Mouse (Mus musculus) heart, embryonic 10.5 days (tissue): ENCODE results near the gene Cenpi. TPM values are rescaled to one million over a fixed set of nuclear protein-coding genes. Genes with fewer than 3 reads are reported as not detected.

ENCODE experiments used
- DNase-seq: peaks from one replicate; pipeline ENCODE4 v3.0.0-alpha.2; 2017; ENCODE audit warnings: low spot score
- H3K27ac ChIP-seq: fragments of 300-500 bp; sonication (generic); 2 replicates; pipeline ENCODE4 v1.5.1; 2016; ENCODE audit warnings: mild to moderate bottlenecking
- H3K27me3 ChIP-seq: fragments of 300-500 bp; sonication (generic); 2 replicates; pipeline ENCODE4 v1.6.1; 2016; ENCODE audit warnings: mild to moderate bottlenecking; ENCODE audit not compliant: poor library complexity, insufficient read depth, severe bottlenecking
- H3K36me3 ChIP-seq: fragments of 300-500 bp; sonication (generic); 2 replicates; pipeline ENCODE4 v1.6.1; 2016; ENCODE audit warnings: mild to moderate bottlenecking, moderate library complexity
- H3K4me1 ChIP-seq: fragments of 300-500 bp; sonication (generic); 2 replicates; pipeline ENCODE4 v1.6.1; 2016; ENCODE audit warnings: mild to moderate bottlenecking
- H3K4me3 ChIP-seq: fragments of 300-500 bp; sonication (generic); 2 replicates; pipeline ENCODE4 v1.5.1; 2016; ENCODE audit warnings: mild to moderate bottlenecking, moderate library complexity
- H3K9me3 ChIP-seq: fragments of 300-500 bp; sonication (generic); 2 replicates; pipeline ENCODE4 v1.6.1; 2016; ENCODE audit warnings: mild to moderate bottlenecking, moderate library complexity
- WGBS: fragments of 180-500 bp; shearing (Covaris S2); methylation state at CpG from one replicate; pipeline ENCODE4 v1.1.7; 2016; 5-methylcytosine and 5-hydroxymethylcytosine counted together
- polyA plus RNA-seq: library from polyadenylated mRNA; unstranded; fragments of >200 nt; fragmentation: Nextera tagmentation; extraction: Ambion mirVana; gene quantifications from 2 replicates; pipeline ENCODE4 v1.2.1, GENCODE M21; 2016

The Cenpi gene
- 28.8 and 33.0 TPM in 2 replicates for polyA plus RNA-seq

DNA sequence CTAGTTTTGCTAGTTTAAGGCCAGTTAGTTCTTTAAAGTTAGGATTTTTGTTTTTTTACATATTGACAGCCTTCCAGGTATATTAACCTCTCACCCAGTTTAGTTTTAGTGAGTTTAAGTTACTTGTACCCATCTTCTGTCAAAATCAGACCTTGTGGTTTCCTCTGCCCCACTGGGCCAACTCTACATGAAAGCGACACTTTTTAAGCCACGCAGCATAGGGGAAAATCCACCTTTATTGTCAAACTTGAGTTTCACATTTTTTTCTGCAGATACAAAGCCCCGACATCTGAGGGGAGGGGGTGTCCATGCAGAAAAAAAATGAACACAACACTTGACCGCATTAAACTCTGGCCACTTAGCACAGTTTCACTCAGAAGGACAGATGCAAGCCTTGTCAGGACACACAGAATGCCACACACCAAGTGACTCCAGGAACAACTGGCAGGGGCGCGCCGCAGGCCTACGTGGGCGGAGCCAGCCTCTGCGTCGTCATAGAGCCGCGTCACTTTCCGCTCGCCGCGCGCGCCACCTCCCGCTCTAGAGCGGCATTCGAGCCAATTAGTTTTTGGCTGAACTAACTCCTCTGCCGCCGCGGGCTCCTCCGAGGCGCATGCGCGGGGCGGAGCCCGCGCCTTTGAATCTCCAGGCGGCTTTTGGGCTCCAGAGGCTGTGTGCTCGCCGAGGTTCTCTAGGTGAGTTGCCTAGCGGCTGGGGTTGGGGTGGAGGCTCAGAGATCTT, at the start of gene Cenpi:
Gene Cenpi, plus strand, starts transcription at position 551 of the 741 bp plus-strand sequence.
- Histone ChIP-seq H3K27ac (peak within 1 kb of the TSS; percentile 77), H3K36me3 (0 out of 2 replicates have a peak, but pooled peaks cover 4% of the 10 kb centered on the region), H3K4me3 (peak within 1 kb of the TSS; percentile 57), H3K9me3 (no peaks in the 10 kb centered on the region), H3K4me1 (no peaks in the 10 kb centered on the region), H3K27me3 (no peaks in the 10 kb centered on the region)
- DNase-seq = peak; percentile 93
- WGBS = 14% methylated on average over 36 of the region's 36 CpGs

DNA sequence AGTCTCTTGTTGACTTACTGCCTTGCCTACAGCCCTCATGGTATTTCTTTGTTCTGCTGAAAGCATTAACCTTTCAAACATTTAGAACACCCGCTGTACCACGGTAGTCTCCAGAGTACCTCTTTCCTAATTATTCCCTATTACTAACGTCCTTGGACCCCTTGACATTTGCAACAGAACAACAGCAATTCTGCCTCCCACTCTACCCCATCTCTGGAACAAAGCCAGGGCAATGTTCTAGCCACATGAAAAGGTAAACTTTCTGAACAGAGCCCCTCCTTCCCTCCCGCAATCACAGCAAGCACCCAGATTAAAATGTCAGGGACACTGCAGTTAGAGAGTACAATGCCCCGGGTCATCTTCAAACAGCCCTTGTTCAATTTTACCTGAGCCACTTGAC, 46.7 kb upstream of the Cenpi start:
- no peaks in the 10 kb centered on the region for H3K27me3 ChIP-seq
- no peak for DNase-seq
- peaks cover 22% of the 10 kb centered on the region; the same call in 1 of the 2 replicates for H3K36me3 ChIP-seq
- H3K4me1 ChIP-seq = no peaks in the 10 kb centered on the region
- H3K27ac ChIP-seq = no peak overlapping the region
- H3K9me3 ChIP-seq = no peaks in the 10 kb centered on the region
- H3K4me3 ChIP-seq = no peak overlapping the region
- WGBS = 73% methylated on average over 5 of the region's 5 CpGs

DNA sequence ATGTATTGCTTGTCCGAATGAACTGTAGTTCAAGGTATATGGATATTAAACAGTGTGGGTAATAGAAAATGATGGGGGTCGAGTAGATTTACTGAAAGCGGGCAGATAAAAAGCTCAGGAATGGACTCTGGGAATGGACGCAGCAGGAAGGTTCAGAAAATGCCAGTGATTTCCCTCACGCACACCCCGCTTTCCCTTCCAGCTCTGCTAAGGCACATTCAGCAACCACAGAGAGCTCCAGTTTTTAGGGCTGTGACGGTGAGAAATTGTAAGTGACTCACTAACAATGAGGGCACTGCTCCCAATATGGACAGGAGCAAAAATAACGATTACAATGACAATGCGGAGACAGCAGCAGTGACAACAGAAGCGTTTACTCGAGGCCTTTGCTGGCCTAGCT, 45.8 kb upstream of the Cenpi start:
- no peaks in the 10 kb centered on the region for H3K9me3 ChIP-seq
- DNase-seq = no peak
- H3K36me3 ChIP-seq = peaks cover 24% of the 10 kb centered on the region; the same call in 1 of the 2 replicates
- 87% methylated on average over 11 of the region's 11 CpGs for WGBS
- H3K4me1 ChIP-seq = no peaks in the 10 kb centered on the region
- H3K4me3 ChIP-seq = no peak overlapping the region
- no peaks in the 10 kb centered on the region for H3K27me3 ChIP-seq
- H3K27ac ChIP-seq = no peak overlapping the region

DNA sequence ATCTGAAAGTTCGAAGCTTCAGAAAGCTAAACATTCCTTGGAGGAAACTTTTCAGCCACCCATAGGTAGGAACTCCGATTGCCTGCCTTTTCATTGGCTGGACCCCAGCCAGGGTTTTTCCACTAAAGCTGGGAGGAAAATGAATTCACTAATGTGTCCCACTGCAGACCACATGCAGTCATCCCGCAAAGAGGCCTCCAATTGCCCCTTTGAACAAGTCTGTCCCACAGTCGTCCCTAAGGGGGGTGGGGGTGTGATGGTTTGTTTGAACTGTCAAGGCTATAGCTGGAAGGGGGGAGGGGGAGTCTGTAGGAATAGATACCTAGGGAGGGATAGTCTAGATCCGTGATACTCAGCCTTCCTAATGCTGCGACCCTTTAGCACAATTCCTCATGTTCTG, 32.2 kb upstream of the Cenpi start:
- peak overlapping the region; percentile 84 for H3K27ac ChIP-seq
- no peaks in the 10 kb centered on the region for H3K9me3 ChIP-seq
- no peak for DNase-seq
- peak overlapping the region; percentile 55 for H3K4me3 ChIP-seq
- no peaks in the 10 kb centered on the region for H3K27me3 ChIP-seq
- no peaks in the 10 kb centered on the region for H3K36me3 ChIP-seq
- no peaks in the 10 kb centered on the region for H3K4me1 ChIP-seq
- WGBS = 30% methylated on average over 6 of the region's 6 CpGs

DNA sequence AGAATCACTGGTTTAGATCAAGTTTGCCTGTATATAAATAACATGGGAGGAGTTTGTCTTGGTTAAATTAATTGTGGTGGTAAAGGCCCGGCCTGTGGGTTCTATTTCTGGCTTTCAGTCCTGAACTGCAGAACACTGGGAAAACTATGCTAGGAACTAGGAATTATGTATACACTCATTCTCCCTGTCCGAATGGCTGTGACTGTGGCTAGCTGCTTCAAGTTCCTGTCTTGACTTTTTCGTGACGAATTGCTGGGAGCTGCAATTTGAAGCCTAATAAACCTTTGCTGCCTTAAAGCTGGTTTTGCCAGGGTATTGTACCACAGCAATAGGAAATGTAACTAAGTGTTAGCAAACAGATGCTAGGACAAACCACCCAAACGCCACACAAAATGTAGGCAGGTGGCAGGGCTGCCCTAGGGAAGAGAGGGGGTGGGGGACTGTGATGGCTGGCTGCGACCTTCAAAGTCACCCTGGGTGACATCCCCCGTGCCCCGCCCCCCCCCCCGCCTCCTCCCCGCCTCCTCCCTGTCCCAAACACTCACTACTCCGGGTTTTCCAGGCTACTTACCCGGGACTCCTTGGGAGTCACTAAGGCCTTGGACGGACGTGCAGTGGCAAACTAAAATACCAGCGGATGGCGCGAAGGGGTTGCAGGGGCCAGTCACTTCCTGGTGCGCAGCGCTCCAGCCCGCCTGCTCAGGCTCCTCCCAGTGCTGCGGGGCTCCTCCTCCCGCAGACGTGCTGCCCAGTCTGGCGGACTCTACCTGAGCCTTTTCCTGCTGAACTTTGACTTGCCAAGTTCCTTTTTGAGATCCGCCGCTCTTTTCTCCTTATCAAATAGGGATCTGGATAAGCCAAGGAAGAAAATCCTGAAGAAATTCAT, 31.4 kb upstream of the Cenpi start, which contains the start of gene Trmt2b:
Gene Trmt2b, minus strand, starts transcription at position 710 of the 886 bp plus-strand sequence.
- Histone ChIP-seq H3K36me3 (no peaks in the 10 kb centered on the region), H3K27me3 (no peaks in the 10 kb centered on the region), H3K4me3 (peak within 1 kb of the TSS; percentile 55), H3K27ac (peak within 1 kb of the TSS; percentile 84), H3K9me3 (no peaks in the 10 kb centered on the region), H3K4me1 (no peaks in the 10 kb centered on the region)
- DNase-seq = peak; percentile 89
- WGBS = 19% methylated on average over 24 of the region's 26 CpGs

DNA sequence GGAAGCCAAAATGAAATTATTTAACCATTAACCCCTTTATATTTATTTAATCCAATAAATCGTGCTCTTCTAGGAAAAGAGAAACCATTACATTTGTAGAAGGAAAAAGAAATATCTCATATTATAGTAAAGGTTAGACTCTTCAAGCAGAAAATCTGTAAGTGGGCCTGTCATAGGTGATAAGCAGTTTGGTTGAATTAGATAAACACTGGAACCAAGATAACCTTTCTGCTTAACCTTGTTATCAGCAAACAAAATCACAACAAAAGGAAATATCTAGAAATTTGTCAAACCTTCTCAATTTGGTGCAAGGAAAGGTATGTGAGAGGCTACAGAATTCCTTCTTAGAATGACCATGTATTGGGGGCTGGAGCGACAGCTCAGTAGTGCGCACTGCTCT, 27.4 kb upstream of the Cenpi start:
- 77% methylated on average over 3 of the region's 3 CpGs for WGBS
- Histone ChIP-seq H3K4me3 (no peak overlapping the region), H3K4me1 (no peaks in the 10 kb centered on the region), H3K27me3 (no peaks in the 10 kb centered on the region), H3K27ac (no peak overlapping the region), H3K36me3 (no peaks in the 10 kb centered on the region), H3K9me3 (no peaks in the 10 kb centered on the region)
- no peak for DNase-seq

DNA sequence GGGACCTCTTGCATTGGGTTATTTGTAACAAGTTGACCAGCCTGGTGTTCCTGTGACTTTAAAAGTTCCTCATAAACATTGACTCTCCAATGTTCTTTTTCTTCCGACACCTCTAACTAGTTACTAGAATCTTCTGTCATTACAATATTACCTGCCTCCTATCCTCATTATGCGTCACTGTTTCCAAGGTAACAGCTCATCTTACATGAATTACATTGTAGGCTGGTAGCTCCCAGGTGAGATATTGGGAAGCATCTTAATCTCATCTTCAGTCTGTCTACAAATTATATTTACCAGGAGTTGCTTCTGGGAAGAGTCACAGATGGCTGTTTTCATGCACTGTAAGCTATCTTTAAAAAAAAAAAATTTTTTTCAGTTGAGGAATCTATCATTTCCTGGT, 22.8 kb upstream of the Cenpi start:
- H3K36me3 ChIP-seq = no peaks in the 10 kb centered on the region
- no peaks in the 10 kb centered on the region for H3K27me3 ChIP-seq
- WGBS = 76% methylated on average over 2 of the region's 2 CpGs
- DNase-seq = no peak
- no peak overlapping the region for H3K4me3 ChIP-seq
- H3K9me3 ChIP-seq = no peaks in the 10 kb centered on the region
- no peak overlapping the region for H3K27ac ChIP-seq
- H3K4me1 ChIP-seq = no peaks in the 10 kb centered on the region

DNA sequence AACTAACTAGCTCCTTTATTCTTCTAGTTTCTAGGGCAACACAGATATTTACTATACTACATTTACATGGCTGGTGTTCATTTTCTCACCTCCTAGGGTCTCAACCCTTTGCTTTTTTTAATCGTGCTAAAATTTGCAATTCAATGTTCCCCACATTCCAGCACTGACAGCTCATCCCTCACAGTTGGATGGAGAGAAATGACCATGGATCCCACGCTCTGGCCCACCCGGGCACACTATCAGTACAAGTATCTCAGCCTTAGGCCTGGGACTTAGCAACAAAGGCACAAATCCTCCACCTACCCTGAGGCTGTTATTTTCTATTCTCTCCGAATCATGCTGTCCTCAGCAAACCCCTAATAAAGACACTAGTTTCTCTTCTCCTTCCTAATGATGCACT, 22.1 kb upstream of the Cenpi start:
- WGBS = 74% methylated on average over 4 of the region's 4 CpGs
- Histone ChIP-seq H3K9me3 (no peaks in the 10 kb centered on the region), H3K27ac (no peak overlapping the region), H3K4me3 (no peak overlapping the region), H3K27me3 (no peaks in the 10 kb centered on the region), H3K36me3 (no peaks in the 10 kb centered on the region), H3K4me1 (no peaks in the 10 kb centered on the region)
- DNase-seq = no peak

DNA sequence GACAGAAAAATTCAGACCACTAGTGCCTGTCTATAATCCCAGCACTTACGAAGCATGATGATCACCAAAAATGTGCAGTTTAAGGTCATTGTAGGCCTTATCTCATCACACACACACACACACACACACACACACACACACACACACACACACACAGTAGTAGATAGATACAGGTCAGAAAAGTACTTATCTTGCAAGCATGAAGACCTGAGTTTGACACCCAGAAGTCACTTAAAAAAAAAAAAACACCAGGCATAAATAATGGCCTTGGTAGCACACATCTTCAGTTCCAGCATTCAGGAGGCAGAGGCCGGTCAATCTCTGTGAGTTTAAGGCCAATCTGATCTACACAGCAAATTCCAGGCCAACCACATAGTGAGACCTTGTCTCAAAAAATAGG, 20.6 kb upstream of the Cenpi start:
- 74% methylated on average over 2 of the region's 2 CpGs for WGBS
- Histone ChIP-seq H3K27me3 (peaks cover 7% of the 10 kb centered on the region; the same call in 1 of the 2 replicates), H3K9me3 (no peaks in the 10 kb centered on the region), H3K4me3 (no peak overlapping the region), H3K27ac (no peak overlapping the region), H3K4me1 (no peaks in the 10 kb centered on the region), H3K36me3 (no peaks in the 10 kb centered on the region)
- no peak for DNase-seq

DNA sequence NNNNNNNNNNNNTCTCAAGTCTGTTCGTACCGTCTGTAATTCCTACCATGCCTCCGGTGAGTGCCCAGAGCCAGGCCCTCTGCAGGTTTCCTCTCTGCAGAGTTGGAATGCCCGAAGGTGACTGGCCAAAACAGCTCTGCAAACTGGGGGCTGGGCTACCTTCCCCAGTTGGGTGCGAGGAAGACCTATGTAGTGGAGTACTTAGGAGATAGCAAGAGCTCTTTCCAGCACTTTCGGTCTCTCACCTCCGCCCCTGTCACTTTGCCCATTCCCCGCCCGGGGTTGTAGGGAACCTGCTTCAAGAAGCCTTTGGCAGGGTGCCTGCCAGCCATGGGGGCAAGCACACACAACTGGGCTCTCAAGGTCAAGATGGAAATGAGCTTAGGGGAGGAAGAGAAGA, 11.6 kb upstream of the Cenpi start:
- whole genome bisulfite sequencing = 35% methylated on average over 9 of the region's 9 CpGs
- H3K4me1 ChIP-seq = 0 out of 2 replicates have a peak, but pooled peaks cover 5% of the 10 kb centered on the region
- no peaks in the 10 kb centered on the region for H3K9me3 ChIP-seq
- H3K4me3 ChIP-seq = peak overlapping the region; percentile 55
- H3K36me3 ChIP-seq = no peaks in the 10 kb centered on the region
- H3K27me3 ChIP-seq = peaks cover 41% of the 10 kb centered on the region
- DNase-seq = no peak
- H3K27ac ChIP-seq = no peak overlapping the region

DNA sequence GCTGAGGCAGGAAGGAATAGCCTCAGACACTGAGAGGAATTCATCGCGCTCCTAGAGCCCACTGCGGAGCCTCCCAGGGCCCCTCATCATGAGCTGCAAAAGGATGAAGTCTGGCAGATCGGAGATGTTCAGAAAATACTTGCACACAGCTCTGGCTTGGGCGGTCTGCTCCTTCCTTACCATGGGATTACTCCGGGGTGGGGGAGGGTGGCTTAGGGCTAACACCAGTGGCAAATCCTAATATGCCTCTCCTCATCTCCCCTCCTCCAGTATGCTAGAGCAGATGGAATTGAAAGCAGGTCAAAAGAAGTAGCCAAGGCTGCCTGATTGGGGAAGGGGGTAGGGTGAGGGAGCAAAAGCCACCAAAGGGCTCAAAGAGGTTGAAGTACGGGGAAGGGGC, 11.1 kb upstream of the Cenpi start:
- peaks cover 39% of the 10 kb centered on the region for H3K27me3 ChIP-seq
- 0 out of 2 replicates have a peak, but pooled peaks cover 5% of the 10 kb centered on the region for H3K4me1 ChIP-seq
- H3K9me3 ChIP-seq = no peaks in the 10 kb centered on the region
- no peak overlapping the region for H3K27ac ChIP-seq
- DNase-seq = no peak
- H3K36me3 ChIP-seq = no peaks in the 10 kb centered on the region
- 24% methylated on average over 7 of the region's 7 CpGs for WGBS
- H3K4me3 ChIP-seq = peak overlapping the region; percentile 55

DNA sequence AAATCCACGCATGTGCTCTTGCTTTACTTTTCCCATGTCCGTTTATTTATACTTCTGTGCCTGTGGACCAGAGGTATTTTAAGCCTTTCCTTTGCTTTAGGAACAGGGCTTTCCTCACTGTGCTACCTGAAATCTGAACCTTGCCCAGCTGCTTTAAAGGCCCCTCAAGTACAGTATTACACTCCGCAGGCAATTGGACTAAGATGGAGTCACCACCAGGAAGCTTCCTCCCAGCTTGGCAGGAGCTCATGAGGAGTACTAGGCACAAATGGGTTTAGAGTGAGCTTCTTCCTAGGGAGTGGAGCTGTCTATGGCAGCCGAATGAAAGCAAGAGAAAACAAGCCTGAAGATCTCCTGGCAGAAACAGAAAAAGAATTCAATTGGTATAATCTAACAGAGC, 10.7 kb upstream of the Cenpi start:
- Histone ChIP-seq H3K27me3 (peaks cover 39% of the 10 kb centered on the region), H3K27ac (no peak overlapping the region), H3K36me3 (no peaks in the 10 kb centered on the region), H3K4me1 (0 out of 2 replicates have a peak, but pooled peaks cover 5% of the 10 kb centered on the region), H3K4me3 (no peak overlapping the region), H3K9me3 (no peaks in the 10 kb centered on the region)
- WGBS = 35% methylated on average over 4 of the region's 4 CpGs
- DNase-seq = no peak

DNA sequence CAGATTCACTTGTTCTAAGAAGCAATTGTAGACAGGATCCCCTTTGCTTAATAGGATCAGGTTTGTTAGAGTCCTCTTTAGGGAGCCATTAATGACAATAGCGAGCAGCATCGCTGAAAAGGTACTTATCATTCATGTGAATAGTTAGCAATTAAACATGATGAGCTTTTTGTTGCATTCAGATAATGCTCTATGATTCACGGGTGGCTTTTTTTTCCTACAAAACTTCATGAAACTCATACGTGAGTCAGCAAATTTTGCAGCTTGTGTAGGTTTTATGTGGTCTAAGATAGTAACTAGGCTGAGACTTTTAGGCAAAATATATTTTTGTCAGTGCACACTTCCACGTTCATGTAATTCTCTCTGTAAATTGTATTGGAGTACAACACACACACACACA, 7.7 kb upstream of the Cenpi start:
- no peak for DNase-seq
- Histone ChIP-seq H3K4me1 (0 out of 2 replicates have a peak, but pooled peaks cover 5% of the 10 kb centered on the region), H3K27me3 (peaks cover 26% of the 10 kb centered on the region), H3K27ac (no peak overlapping the region), H3K9me3 (no peaks in the 10 kb centered on the region), H3K36me3 (no peaks in the 10 kb centered on the region), H3K4me3 (no peak overlapping the region)
- 65% methylated on average over 5 of the region's 5 CpGs for WGBS
